Mouse (Mus musculus): ENCODE measurements around the gene Ermard. TPM values are rescaled to one million over a fixed set of nuclear protein-coding genes. Genes with fewer than 3 reads are reported as not detected.
"Not testable (repeated sequence)": the region's sequence is repeated elsewhere in the genome, so short reads cannot be mapped to it uniquely, and the experiment has no call there.

The Ermard gene
- polyA plus RNA-seq (2014; fragmentation: Nextera tagmentation; extraction: Ambion mirVana) = 70.0 and 96.9 TPM in 2 replicates

DNA sequence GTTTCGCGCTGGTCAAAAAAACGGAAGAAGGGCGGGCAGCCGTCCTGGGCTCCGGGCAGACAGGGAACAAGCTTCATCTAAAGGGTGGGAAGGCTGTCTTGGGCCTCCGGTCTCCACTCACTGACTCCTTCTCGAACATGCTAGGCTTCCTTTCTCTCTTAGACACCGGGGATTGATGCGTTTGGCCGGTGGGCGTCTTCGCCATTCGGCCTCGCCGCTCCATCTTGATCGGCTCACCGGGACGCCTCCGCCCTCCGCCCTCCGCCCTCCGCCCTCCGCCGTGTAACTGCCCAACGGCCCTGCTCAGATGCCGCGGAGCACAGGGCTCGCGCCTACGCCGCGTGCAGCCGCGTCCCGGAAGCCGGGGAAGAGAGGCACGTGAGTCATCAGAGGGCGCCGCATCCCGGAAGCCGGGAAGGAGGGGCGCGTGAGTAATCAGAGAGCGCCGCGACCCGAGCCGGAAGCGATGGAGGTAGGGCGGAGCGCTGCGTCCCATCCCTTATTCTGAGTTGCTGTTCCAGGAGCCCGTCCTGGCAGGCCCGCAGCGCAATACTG lies at the start of gene Ermard, which contains the start of the genes Tcte3 and Gm3448:
TSS of gene Ermard (plus strand) at position 34 of the 555 bp plus-strand sequence.
TSS of gene Tcte3 (minus strand) at position 314 of the 555 bp plus-strand sequence.
TSS of gene Gm3448 (minus strand) at position 363 of the 555 bp plus-strand sequence.
- WGBS = no CpG with 5 or more reads among the region's 56 CpGs
- not testable (repeated sequence) for H3K36me3 ChIP-seq (ENCODE audit: control insufficient read depth, insufficient read depth, low read length); H3K27ac ChIP-seq (ENCODE audit: low read depth, low read length); H3K4me2 ChIP-seq (replicated peaks; ENCODE audit: low read depth, low read length); H3K9ac ChIP-seq (ENCODE audit: low read depth, low read length); H3K27me3 ChIP-seq (ENCODE audit: control insufficient read depth, insufficient read depth, low read length); H3K9me3 ChIP-seq (ENCODE audit: control insufficient read depth, low read length); H3K4me3 ChIP-seq (ENCODE audit: low read length); H3K4me1 ChIP-seq (ENCODE audit: control insufficient read depth, insufficient read depth, low read length)
- peak; percentile 99 for ATAC-seq (ENCODE audit: low FRiP score, low TSS enrichment)

DNA sequence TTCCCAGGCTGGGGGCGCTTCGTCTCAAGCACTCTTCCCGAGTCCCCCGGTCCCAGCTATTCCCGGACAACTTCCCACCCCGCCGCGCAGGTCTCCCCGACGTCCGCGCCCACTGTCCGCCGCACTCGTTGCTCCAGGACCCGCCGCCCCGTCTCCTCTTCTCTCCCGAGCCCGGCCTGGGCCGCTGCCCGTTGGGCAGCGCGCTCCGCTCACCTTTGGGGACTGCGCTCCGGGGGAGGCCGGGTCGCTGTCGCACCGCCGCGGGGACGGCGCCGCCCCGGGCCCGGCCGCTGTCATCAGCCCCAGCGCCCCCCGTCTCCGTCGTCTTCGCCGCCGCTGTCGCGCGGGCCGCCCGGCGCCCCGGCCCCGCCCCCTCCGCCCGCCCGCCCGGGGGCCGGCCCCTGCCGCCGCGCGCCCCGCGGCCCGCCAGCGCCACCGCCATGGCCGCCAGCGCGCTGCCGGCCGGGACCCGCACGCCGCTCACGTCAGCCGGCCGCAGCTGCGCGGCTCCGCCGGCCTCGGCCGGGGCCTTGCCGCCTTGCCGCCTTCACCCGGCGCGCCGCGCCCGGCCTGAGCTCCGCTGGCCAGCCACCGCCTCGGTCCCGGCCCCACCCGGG lies 48.4 kb upstream of the Ermard start:
- peak; percentile 81 for ATAC-seq (ENCODE audit: low FRiP score, low TSS enrichment)

DNA sequence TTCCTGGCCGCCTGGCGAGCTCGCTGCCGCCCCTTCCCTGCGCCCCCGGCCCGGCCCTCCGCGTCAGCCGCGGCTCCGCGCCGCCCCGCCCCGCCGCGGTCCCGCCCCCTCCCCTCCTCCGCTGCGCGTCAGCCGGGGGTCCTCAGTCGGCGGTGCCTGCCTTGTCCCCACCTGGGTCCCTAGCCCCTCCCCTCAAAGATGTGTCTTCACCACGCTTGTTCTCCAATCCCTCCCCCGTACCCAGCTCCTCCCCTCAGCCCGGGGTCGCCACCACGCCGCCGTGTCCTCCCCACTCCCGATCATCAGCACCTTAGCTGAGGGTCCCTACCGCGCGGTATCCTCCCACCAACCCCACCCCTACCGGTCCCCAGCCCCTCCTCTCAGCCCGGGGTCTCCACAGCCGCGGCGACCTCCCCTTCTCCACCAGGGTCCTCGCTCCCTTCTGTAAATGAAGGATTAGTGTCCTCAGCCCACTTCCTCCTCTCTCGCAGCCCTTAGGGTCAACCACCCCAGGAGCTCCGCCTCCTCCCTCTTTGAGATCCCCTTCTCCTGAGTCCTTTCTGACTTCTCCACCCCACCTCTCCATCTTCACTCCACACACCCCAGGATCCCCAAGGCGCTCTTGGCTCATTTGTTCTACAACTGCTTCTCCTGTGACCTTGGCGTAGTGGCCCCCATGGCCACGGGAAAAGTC lies 47.7 kb upstream of the Ermard start:
- WGBS = no CpG with 5 or more reads among the region's 47 CpGs
- ATAC-seq (ENCODE audit: low FRiP score, low TSS enrichment) = peak; percentile 94

More for the DNA sequence above, 48.4 kb upstream of the Ermard start:
- H3K36me3 ChIP-seq (ENCODE audit: control insufficient read depth, insufficient read depth, low read length); H3K4me1 ChIP-seq (ENCODE audit: control insufficient read depth, insufficient read depth, low read length); H3K9ac ChIP-seq (ENCODE audit: low read depth, low read length); H3K9me3 ChIP-seq (ENCODE audit: control insufficient read depth, low read length); H3K4me3 ChIP-seq (ENCODE audit: low read length); H3K27ac ChIP-seq (ENCODE audit: low read depth, low read length); H3K27me3 ChIP-seq (ENCODE audit: control insufficient read depth, insufficient read depth, low read length); H3K4me2 ChIP-seq (replicated peaks; ENCODE audit: low read depth, low read length): not testable (repeated sequence)
- no CpG with 5 or more reads among the region's 98 CpGs for WGBS

DNA sequence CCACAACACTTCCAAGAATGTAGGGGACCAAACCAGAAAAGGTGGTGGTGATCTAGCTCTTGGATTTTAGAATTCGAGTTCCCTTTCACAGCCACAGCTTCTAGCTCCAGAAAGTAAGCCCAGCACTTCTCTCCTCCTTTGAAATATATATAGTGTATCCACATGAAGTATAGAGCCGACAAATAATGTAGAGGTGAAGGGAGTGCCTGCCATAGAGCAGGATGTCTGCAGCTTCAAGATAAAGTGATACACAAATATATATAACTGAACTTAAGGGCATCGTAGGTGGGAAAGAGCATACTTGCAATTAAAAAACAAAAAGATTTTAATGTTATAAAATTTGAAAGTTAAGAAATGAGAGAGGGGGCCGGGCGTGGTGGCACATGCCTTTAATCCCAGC lies 46.9 kb upstream of the Ermard start:
- WGBS = no CpG with 5 or more reads among the region's 5 CpGs
- H3K4me3 ChIP-seq (ENCODE audit: low read length); H3K27ac ChIP-seq (ENCODE audit: low read depth, low read length); ATAC-seq (ENCODE audit: low FRiP score, low TSS enrichment); H3K27me3 ChIP-seq (ENCODE audit: control insufficient read depth, insufficient read depth, low read length); H3K4me2 ChIP-seq (replicated peaks; ENCODE audit: low read depth, low read length); H3K9me3 ChIP-seq (ENCODE audit: control insufficient read depth, low read length); H3K4me1 ChIP-seq (ENCODE audit: control insufficient read depth, insufficient read depth, low read length); H3K36me3 ChIP-seq (ENCODE audit: control insufficient read depth, insufficient read depth, low read length); H3K9ac ChIP-seq (ENCODE audit: low read depth, low read length): not testable (repeated sequence)

More for the DNA sequence above, 47.7 kb upstream of the Ermard start:
- not testable (repeated sequence) for H3K27ac ChIP-seq (ENCODE audit: low read depth, low read length); H3K36me3 ChIP-seq (ENCODE audit: control insufficient read depth, insufficient read depth, low read length); H3K4me3 ChIP-seq (ENCODE audit: low read length); H3K27me3 ChIP-seq (ENCODE audit: control insufficient read depth, insufficient read depth, low read length); H3K9ac ChIP-seq (ENCODE audit: low read depth, low read length); H3K9me3 ChIP-seq (ENCODE audit: control insufficient read depth, low read length); H3K4me2 ChIP-seq (replicated peaks; ENCODE audit: low read depth, low read length); H3K4me1 ChIP-seq (ENCODE audit: control insufficient read depth, insufficient read depth, low read length)

DNA sequence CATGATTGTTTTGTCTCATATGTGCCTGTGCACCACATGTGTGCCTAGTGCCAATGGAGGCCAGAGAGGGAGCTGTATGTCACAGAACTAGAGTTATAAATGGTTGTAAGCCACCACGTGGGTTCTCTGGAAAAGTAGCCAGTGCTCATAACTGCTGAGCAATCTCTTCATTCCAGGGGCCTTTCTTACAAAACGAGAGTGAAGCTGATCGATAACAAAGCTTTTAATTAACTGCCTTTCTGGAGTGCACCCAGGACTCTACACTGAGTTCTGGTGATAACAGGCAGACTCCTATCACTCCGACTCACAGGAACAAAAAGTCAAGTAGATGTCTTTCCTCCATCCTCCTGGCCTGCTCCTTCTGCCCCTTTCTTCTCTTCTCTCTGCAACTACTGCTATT lies 41.0 kb upstream of the Ermard start:
- H3K27me3 ChIP-seq (ENCODE audit: control insufficient read depth, insufficient read depth, low read length); H3K4me1 ChIP-seq (ENCODE audit: control insufficient read depth, insufficient read depth, low read length); H3K9ac ChIP-seq (ENCODE audit: low read depth, low read length); H3K9me3 ChIP-seq (ENCODE audit: control insufficient read depth, low read length); H3K4me2 ChIP-seq (replicated peaks; ENCODE audit: low read depth, low read length); H3K27ac ChIP-seq (ENCODE audit: low read depth, low read length); H3K4me3 ChIP-seq (ENCODE audit: low read length); ATAC-seq (ENCODE audit: low FRiP score, low TSS enrichment); H3K36me3 ChIP-seq (ENCODE audit: control insufficient read depth, insufficient read depth, low read length): not testable (repeated sequence)
- WGBS = no CpG with 5 or more reads among the region's 4 CpGs

DNA sequence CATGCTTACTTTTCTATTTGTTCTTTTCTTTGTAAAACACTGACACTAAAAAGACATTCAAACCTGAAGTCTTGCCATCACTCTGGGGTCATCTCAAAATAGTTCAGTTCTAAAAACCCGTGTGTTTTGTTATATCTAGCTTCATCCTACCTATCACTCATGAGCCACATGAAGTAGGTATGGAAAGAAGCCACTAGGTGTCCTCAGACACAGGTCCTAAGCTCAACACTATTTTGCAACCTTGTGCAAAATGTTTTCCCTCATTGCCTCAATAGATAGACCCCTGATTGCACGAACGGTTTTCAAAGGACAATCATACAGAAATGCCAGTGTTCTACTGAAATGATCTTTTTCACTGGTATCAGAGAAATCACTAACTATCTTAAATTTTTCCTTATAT lies 31.9 kb upstream of the Ermard start:
- not testable (repeated sequence) for H3K4me1 ChIP-seq (ENCODE audit: control insufficient read depth, insufficient read depth, low read length); H3K27me3 ChIP-seq (ENCODE audit: control insufficient read depth, insufficient read depth, low read length); H3K9me3 ChIP-seq (ENCODE audit: control insufficient read depth, low read length); H3K36me3 ChIP-seq (ENCODE audit: control insufficient read depth, insufficient read depth, low read length); H3K4me3 ChIP-seq (ENCODE audit: low read length); ATAC-seq (ENCODE audit: low FRiP score, low TSS enrichment); H3K9ac ChIP-seq (ENCODE audit: low read depth, low read length); H3K27ac ChIP-seq (ENCODE audit: low read depth, low read length); H3K4me2 ChIP-seq (replicated peaks; ENCODE audit: low read depth, low read length)
- no CpG with 5 or more reads among the region's 3 CpGs for WGBS

DNA sequence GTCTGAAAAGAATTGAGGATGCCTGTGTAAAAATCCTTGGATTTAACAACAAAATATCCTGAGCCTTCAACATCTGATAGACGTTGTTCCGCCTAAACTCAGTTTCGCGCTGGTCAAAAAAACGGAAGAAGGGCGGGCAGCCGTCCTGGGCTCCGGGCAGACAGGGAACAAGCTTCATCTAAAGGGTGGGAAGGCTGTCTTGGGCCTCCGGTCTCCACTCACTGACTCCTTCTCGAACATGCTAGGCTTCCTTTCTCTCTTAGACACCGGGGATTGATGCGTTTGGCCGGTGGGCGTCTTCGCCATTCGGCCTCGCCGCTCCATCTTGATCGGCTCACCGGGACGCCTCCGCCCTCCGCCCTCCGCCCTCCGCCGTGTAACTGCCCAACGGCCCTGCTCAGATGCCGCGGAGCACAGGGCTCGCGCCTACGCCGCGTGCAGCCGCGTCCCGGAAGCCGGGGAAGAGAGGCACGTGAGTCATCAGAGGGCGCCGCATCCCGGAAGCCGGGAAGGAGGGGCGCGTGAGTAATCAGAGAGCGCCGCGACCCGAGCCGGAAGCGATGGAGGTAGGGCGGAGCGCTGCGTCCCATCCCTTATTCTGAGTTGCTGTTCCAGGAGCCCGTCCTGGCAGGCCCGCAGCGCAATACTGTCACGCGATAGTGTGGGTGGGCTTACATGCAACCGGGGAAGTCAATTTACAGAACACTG lies 31.1 kb upstream of the Ermard start, which contains the start of gene Gm3435:
TSS of gene Gm3435 (plus strand) at position 471 of the 708 bp plus-strand sequence.
- peak; percentile 99 for ATAC-seq (ENCODE audit: low FRiP score, low TSS enrichment)
- not testable (repeated sequence) for H3K27ac ChIP-seq (ENCODE audit: low read depth, low read length); H3K36me3 ChIP-seq (ENCODE audit: control insufficient read depth, insufficient read depth, low read length); H3K4me2 ChIP-seq (replicated peaks; ENCODE audit: low read depth, low read length); H3K4me3 ChIP-seq (ENCODE audit: low read length); H3K4me1 ChIP-seq (ENCODE audit: control insufficient read depth, insufficient read depth, low read length); H3K9ac ChIP-seq (ENCODE audit: low read depth, low read length); H3K27me3 ChIP-seq (ENCODE audit: control insufficient read depth, insufficient read depth, low read length); H3K9me3 ChIP-seq (ENCODE audit: control insufficient read depth, low read length)
- no CpG with 5 or more reads among the region's 60 CpGs for WGBS

DNA sequence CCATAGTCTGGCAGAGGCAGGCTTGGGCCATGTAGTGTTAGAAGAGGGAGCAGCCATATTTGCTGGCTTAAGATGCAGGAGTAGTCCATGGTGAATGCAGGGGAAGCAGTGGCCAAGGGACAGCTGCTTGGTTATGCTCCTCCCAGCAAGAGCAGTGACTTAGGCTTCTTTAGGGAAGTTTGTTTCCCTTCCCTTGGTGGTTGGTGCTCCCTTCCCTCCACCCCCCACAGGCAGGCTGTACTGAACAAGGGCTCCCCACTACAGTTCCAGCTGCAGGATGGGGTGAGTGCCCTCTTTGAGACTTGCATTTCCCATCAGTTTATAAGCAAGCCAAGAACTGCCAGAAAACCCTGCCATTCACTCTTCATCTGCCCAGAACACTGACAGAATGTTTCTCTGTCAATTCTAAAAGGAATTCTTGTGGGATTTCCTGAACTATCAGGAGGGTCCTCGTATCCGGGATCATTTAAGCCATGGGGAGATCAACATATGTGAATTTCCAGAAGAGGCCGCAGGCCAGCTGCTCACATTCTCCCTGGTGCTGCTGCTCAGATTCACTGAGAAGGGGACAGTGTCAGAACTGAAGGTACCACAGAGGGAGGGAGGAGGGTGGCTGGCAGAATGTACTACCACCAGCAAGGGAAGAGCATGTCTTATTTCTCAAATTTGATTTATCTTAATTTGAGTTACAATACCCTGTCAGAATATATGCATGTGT lies 19.3 kb upstream of the Ermard start:
- H3K36me3 ChIP-seq (ENCODE audit: control insufficient read depth, insufficient read depth, low read length); H3K9ac ChIP-seq (ENCODE audit: low read depth, low read length): not testable (repeated sequence)

More for the DNA sequence above, 19.3 kb upstream of the Ermard start:
- H3K9me3 ChIP-seq (ENCODE audit: control insufficient read depth, low read length); H3K4me2 ChIP-seq (replicated peaks; ENCODE audit: low read depth, low read length); ATAC-seq (ENCODE audit: low FRiP score, low TSS enrichment); H3K4me3 ChIP-seq (ENCODE audit: low read length); H3K27ac ChIP-seq (ENCODE audit: low read depth, low read length); H3K27me3 ChIP-seq (ENCODE audit: control insufficient read depth, insufficient read depth, low read length); H3K4me1 ChIP-seq (ENCODE audit: control insufficient read depth, insufficient read depth, low read length): not testable (repeated sequence)
- WGBS = 90% methylated on average over 3 of the region's 3 CpGs

Measured in kidney, embryonic 14.5 days (tissue).